Mouse (Mus musculus) midbrain, embryonic 11.5 days (tissue): Measurements from ENCODE around the gene Sun3. TPM values are rescaled to one million over a fixed set of nuclear protein-coding genes. Genes with fewer than 3 reads are reported as not detected.
A peak's percentile ranks its signal among the peaks of the same experiment; 100 is the strongest.

Source experiments
- ATAC-seq: fragments of 200-750 bp; cut with Nextera tagmentation; 2 replicates; pipeline ENCODE4 v1.8.0; 2017; ENCODE audit warnings: moderate TSS enrichment, moderate library complexity; ENCODE audit not compliant: low FRiP score
- DNase-seq: peaks from one replicate; pipeline ENCODE4 v3.0.0; 2015; ENCODE audit warnings: low spot score; ENCODE audit errors: missing footprints
- H3K27ac ChIP-seq: fragments of 300-500 bp; sonication (generic); 2 replicates; pipeline ENCODE4 v1.5.1; 2014; ENCODE audit warnings: low read depth, low read length
- H3K27me3 ChIP-seq: fragments of 300-500 bp; sonication (generic); 2 replicates; pipeline ENCODE4 v1.6.1; 2014; ENCODE audit warnings: mild to moderate bottlenecking, low read length, moderate library complexity, mixed read lengths; ENCODE audit not compliant: control insufficient read depth, insufficient read depth
- H3K36me3 ChIP-seq: fragments of 300-500 bp; sonication (generic); 2 replicates; pipeline ENCODE4 v1.6.1; 2014; ENCODE audit warnings: mild to moderate bottlenecking, low read length, moderate library complexity, mixed read lengths; ENCODE audit not compliant: control insufficient read depth, insufficient read depth
- H3K4me1 ChIP-seq: fragments of 300-500 bp; sonication (generic); 2 replicates; pipeline ENCODE4 v1.6.1; 2014; ENCODE audit warnings: low read length; ENCODE audit not compliant: control insufficient read depth, insufficient read depth
- H3K4me2 ChIP-seq: fragments of 300-500 bp; sonication (generic); 2 replicates; pipeline ENCODE4 v1.6.1; 2014; ENCODE audit warnings: mild to moderate bottlenecking, moderate library complexity
- H3K4me3 ChIP-seq: fragments of 300-500 bp; sonication (generic); 2 replicates; pipeline ENCODE4 v1.5.1; 2014; ENCODE audit warnings: low read depth, low read length
- H3K9ac ChIP-seq: fragments of 300-500 bp; sonication (generic); 2 replicates; pipeline ENCODE4 v1.6.1; 2014; ENCODE audit warnings: low read length
- H3K9me3 ChIP-seq: fragments of 300-500 bp; sonication (generic); 2 replicates; pipeline ENCODE4 v1.6.1; 2016; ENCODE audit warnings: low read length; ENCODE audit not compliant: control insufficient read depth
- WGBS: fragments of 180-500 bp; shearing (Covaris S2); extraction: QIAGEN DNeasy Blood & Tissue Kit; methylation state at CpG from one replicate; pipeline ENCODE4 v1.1.7; 2014; 5-methylcytosine and 5-hydroxymethylcytosine counted together
- polyA plus RNA-seq: library from polyadenylated mRNA; unstranded; fragments of >200 nt; fragmentation: Nextera tagmentation; extraction: Ambion mirVana; gene quantifications from 2 replicates; pipeline ENCODE4 v1.2.1, GENCODE M21; 2014

Sun3 gene
- polyA plus RNA-seq, 1 experiment from 2014 or later = not detected

- Histone ChIP-seq H3K4me1 (peaks cover 7% of the 10 kb centered on the region), H3K4me2 (peak within 1 kb of the TSS; percentile 74), H3K27me3 (no peaks in the 10 kb centered on the region), H3K27ac (peak within 1 kb of the TSS; percentile 68), H3K9ac (peak within 1 kb of the TSS; percentile 92), H3K9me3 (no peaks in the 10 kb centered on the region), H3K4me3 (peak within 1 kb of the TSS; percentile 73), H3K36me3 (no peaks in the 10 kb centered on the region)
- DNase-seq (peak; percentile 98), ATAC-seq (peak; percentile 97)
- WGBS = under 1% methylated on average over 43 of the region's 43 CpGs
Observed at GRCm38 (mm10) chr11:9010853-9011339, 37.9 kb downstream of the Sun3 start, which contains the start of gene Hus1. Gene Hus1 (minus strand): TSS chr11:9011191.

GRCm38 (mm10) chr11:9010416-9010815 lies 38.4 kb downstream of the Sun3 start:
- no peaks in the 10 kb centered on the region for H3K27me3 ChIP-seq
- no peaks in the 10 kb centered on the region for H3K36me3 ChIP-seq
- no peaks in the 10 kb centered on the region for H3K9me3 ChIP-seq
- H3K4me2 ChIP-seq = peak overlapping the region; percentile 74
- ATAC-seq (peak; percentile 66), DNase-seq (no peak)
- H3K4me1 ChIP-seq = peaks cover 7% of the 10 kb centered on the region
- under 1% methylated on average over 7 of the region's 7 CpGs for WGBS
- H3K4me3 ChIP-seq = peak overlapping the region; percentile 73
- peak overlapping the region; percentile 68; the same call in 1 of the 2 replicates for H3K27ac ChIP-seq
- H3K9ac ChIP-seq = peak overlapping the region; percentile 92

- peaks cover 9% of the 10 kb centered on the region; the same call in 1 of the 2 replicates for H3K36me3 ChIP-seq
- H3K9me3 ChIP-seq = no peaks in the 10 kb centered on the region
- peaks cover 7% of the 10 kb centered on the region for H3K4me1 ChIP-seq
- 97% methylated on average over 5 of the region's 5 CpGs for WGBS
- no peak overlapping the region for H3K4me2 ChIP-seq
- ATAC-seq (no peak), DNase-seq (no peak)
- H3K9ac ChIP-seq = no peak overlapping the region
- H3K27ac ChIP-seq = no peak overlapping the region
- H3K4me3 ChIP-seq = no peak overlapping the region
- H3K27me3 ChIP-seq = no peaks in the 10 kb centered on the region
Observed at GRCm38 (mm10) chr11:9008761-9009160, 40.0 kb downstream of the Sun3 start.

- H3K9ac ChIP-seq = no peak overlapping the region
- H3K36me3 ChIP-seq = no peaks in the 10 kb centered on the region
- no peak overlapping the region for H3K27ac ChIP-seq
- H3K9me3 ChIP-seq = no peaks in the 10 kb centered on the region
- DNase-seq (no peak), ATAC-seq (no peak)
- 0 out of 2 replicates have a peak, but pooled peaks cover 3% of the 10 kb centered on the region for H3K4me1 ChIP-seq
- H3K4me3 ChIP-seq = no peak overlapping the region
- H3K27me3 ChIP-seq = no peaks in the 10 kb centered on the region
- 65% methylated on average over 4 of the region's 4 CpGs for WGBS
- H3K4me2 ChIP-seq = no peak overlapping the region
Observed at GRCm38 (mm10) chr11:8988084-8988483, 60.7 kb downstream of the Sun3 start.

GRCm38 (mm10) chr11:8986058-8986457 lies 62.7 kb downstream of the Sun3 start:
- Histone ChIP-seq H3K9ac (no peak overlapping the region), H3K4me2 (no peak overlapping the region), H3K27me3 (no peaks in the 10 kb centered on the region), H3K27ac (no peak overlapping the region), H3K9me3 (no peaks in the 10 kb centered on the region), H3K4me1 (0 out of 2 replicates have a peak, but pooled peaks cover 3% of the 10 kb centered on the region), H3K4me3 (no peak overlapping the region), H3K36me3 (no peaks in the 10 kb centered on the region)
- DNase-seq (no peak), ATAC-seq (no peak)

GRCm38 (mm10) chr11:8983237-8983861 lies 65.4 kb downstream of the Sun3 start:
- Histone ChIP-seq H3K36me3 (no peaks in the 10 kb centered on the region), H3K4me1 (0 out of 2 replicates have a peak, but pooled peaks cover 3% of the 10 kb centered on the region), H3K27me3 (no peaks in the 10 kb centered on the region), H3K27ac (no peak overlapping the region), H3K4me2 (no peak overlapping the region), H3K9me3 (no peaks in the 10 kb centered on the region), H3K9ac (no peak overlapping the region), H3K4me3 (no peak overlapping the region)
- peak; percentile 92 for DNase-seq
- ATAC-seq = peak; percentile 58; the same call in 1 of the 2 replicates
- WGBS = 45% methylated on average over 6 of the region's 6 CpGs

GRCm38 (mm10) chr11:8978154-8978553 lies 70.6 kb downstream of the Sun3 start:
- ATAC-seq = no peak

GRCm38 (mm10) chr11:8973166-8973565 lies 75.6 kb downstream of the Sun3 start, which contains the start of gene Pkd1l1:
Gene Pkd1l1 (minus strand): TSS chr11:8973266.
- H3K4me3 ChIP-seq = no peak within 1 kb of the TSS
- DNase-seq (no peak), ATAC-seq (no peak)
- no peaks in the 10 kb centered on the region for H3K36me3 ChIP-seq
- H3K27ac ChIP-seq = no peak within 1 kb of the TSS
- 53% methylated on average over 3 of the region's 3 CpGs for WGBS
- H3K9ac ChIP-seq = no peak within 1 kb of the TSS
- no peak within 1 kb of the TSS for H3K4me2 ChIP-seq
- H3K9me3 ChIP-seq = no peaks in the 10 kb centered on the region
- no peaks in the 10 kb centered on the region for H3K4me1 ChIP-seq
- no peaks in the 10 kb centered on the region for H3K27me3 ChIP-seq

More at GRCm38 (mm10) chr11:8978154-8978553, 70.6 kb downstream of the Sun3 start:
- Histone ChIP-seq H3K27me3 (no peaks in the 10 kb centered on the region), H3K36me3 (no peaks in the 10 kb centered on the region), H3K9me3 (no peaks in the 10 kb centered on the region), H3K27ac (no peak overlapping the region), H3K4me3 (no peak overlapping the region), H3K4me2 (no peak overlapping the region), H3K4me1 (no peaks in the 10 kb centered on the region), H3K9ac (no peak overlapping the region)
- DNase-seq = no peak
- 91% methylated on average over 4 of the region's 4 CpGs for WGBS

GRCm38 (mm10) chr11:8972093-8972492 lies 76.7 kb downstream of the Sun3 start:
- no peaks in the 10 kb centered on the region for H3K9me3 ChIP-seq
- DNase-seq = no peak
- H3K4me2 ChIP-seq = no peak overlapping the region
- H3K4me3 ChIP-seq = no peak overlapping the region
- H3K36me3 ChIP-seq = no peaks in the 10 kb centered on the region
- H3K4me1 ChIP-seq = no peaks in the 10 kb centered on the region
- 93% methylated on average over 6 of the region's 6 CpGs for WGBS
- no peak overlapping the region for H3K27ac ChIP-seq
- H3K27me3 ChIP-seq = no peaks in the 10 kb centered on the region
- no peak overlapping the region for H3K9ac ChIP-seq
- ATAC-seq = no peak
